Mouse (Mus musculus) bone marrow, adult 2 months (tissue): ENCODE measurements around the gene Tmem91. TPM values are rescaled to one million over a fixed set of nuclear protein-coding genes. Genes with fewer than 3 reads are reported as not detected.

ENCODE experiments used
- H3K27ac ChIP-seq: fragments of 200-500 bp; 2 replicates; pipeline ENCODE4 v1.5.1; 2012; ENCODE audit warnings: low read depth, mild to moderate bottlenecking, control low read depth, inconsistent platforms, low read length; ENCODE audit not compliant: control insufficient read depth, poor library complexity, insufficient read depth
- H3K4me1 ChIP-seq: fragments of 200-500 bp; 2 replicates; pipeline ENCODE4 v1.6.1; 2011; ENCODE audit warnings: low read length; ENCODE audit not compliant: control insufficient read depth, insufficient read depth
- H3K4me3 ChIP-seq: fragments of 200-500 bp; replicated peaks from 2 replicates; pipeline ENCODE3; 2011; ENCODE audit warnings: mild to moderate bottlenecking, low read depth, low read length, control low read depth; ENCODE audit not compliant: control insufficient read depth
- CTCF ChIP-seq: fragments of 200-500 bp; IDR thresholded peaks from 2 replicates; pipeline ENCODE4 v1.5.1; 2011; ENCODE audit warnings: low read length, control low read depth; ENCODE audit not compliant: control insufficient read depth, insufficient read depth
- POLR2A ChIP-seq: fragments of 200-500 bp; IDR thresholded peaks from 2 replicates; pipeline ENCODE4 v1.6.1; 2011; ENCODE audit warnings: low read depth, mild to moderate bottlenecking, control low read depth, low read length, borderline replicate concordance; ENCODE audit not compliant: control insufficient read depth
- WGBS: fragments of 180-500 bp; shearing (Covaris S2); methylation state at CpG from one replicate; pipeline ENCODE4 v1.1.7; 2018; 5-methylcytosine and 5-hydroxymethylcytosine counted together
- polyA plus RNA-seq: library from polyadenylated mRNA; stranded (reverse); fragments of >200 nt; gene quantifications from 2 replicates; pipeline ENCODE4 v1.2.4, GENCODE M21; 2011; ENCODE audit warnings: low replicate concordance; ENCODE audit not compliant: missing spikeins, insufficient read depth, insufficient read length

The Tmem91 gene
- polyA plus RNA-seq, 1 experiment = 2.9 TPM

DNA sequence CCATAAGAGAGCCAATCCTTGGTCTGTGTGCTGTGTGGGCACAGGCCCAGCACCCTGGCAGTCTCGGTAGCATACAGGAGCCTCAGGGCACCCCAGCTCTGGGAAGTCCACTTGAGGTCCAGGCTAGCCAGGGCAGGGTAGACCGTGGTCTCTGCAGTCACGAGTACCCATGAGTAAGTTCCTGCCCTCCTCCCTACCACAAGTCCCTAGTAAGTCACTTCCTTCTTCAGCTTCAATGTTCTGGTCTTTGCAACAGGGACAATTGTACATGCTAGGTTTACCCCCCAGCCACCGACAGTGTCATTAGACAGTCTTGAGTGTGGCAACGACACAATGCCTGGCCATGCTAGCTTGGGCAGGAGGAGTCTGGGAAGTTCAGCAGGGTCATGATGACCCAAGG is 42.3 kb downstream of the Tmem91 start:
- TF ChIP-seq POLR2A (peak; percentile 43; the same call in 1 of the 2 replicates), CTCF (no peak; the same call in 1 of the 2 replicates)
- WGBS = 6% methylated on average over 5 of the region's 5 CpGs
- H3K4me3 ChIP-seq = peak overlapping the region; percentile 6
- H3K27ac ChIP-seq = peak overlapping the region; percentile 87
- H3K4me1 ChIP-seq = peaks cover 16% of the 10 kb centered on the region

DNA sequence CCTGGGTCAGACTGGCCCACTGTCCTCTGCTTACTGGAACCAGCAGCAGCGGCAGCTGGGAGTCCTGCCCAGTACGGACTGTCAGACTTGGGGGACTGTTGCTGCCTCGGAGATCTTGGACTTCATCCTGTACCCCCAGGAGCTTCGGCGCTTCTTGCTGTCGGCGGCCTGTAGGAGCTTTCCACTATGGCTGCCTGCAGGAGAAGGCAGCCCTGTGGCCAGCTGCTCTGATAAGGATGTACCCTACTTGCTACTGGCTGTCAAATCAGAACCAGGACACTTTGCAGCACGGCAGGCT is 46.7 kb downstream of the Tmem91 start:
- 63% methylated on average over 8 of the region's 8 CpGs for WGBS
- peaks cover 11% of the 10 kb centered on the region for H3K4me1 ChIP-seq
- TF ChIP-seq POLR2A (no peak), CTCF (no peak)
- H3K4me3 ChIP-seq = peak overlapping the region; percentile 63
- 0 out of 2 replicates have a peak overlapping the region, but pooled peaks have one; percentile 40 for H3K27ac ChIP-seq

DNA sequence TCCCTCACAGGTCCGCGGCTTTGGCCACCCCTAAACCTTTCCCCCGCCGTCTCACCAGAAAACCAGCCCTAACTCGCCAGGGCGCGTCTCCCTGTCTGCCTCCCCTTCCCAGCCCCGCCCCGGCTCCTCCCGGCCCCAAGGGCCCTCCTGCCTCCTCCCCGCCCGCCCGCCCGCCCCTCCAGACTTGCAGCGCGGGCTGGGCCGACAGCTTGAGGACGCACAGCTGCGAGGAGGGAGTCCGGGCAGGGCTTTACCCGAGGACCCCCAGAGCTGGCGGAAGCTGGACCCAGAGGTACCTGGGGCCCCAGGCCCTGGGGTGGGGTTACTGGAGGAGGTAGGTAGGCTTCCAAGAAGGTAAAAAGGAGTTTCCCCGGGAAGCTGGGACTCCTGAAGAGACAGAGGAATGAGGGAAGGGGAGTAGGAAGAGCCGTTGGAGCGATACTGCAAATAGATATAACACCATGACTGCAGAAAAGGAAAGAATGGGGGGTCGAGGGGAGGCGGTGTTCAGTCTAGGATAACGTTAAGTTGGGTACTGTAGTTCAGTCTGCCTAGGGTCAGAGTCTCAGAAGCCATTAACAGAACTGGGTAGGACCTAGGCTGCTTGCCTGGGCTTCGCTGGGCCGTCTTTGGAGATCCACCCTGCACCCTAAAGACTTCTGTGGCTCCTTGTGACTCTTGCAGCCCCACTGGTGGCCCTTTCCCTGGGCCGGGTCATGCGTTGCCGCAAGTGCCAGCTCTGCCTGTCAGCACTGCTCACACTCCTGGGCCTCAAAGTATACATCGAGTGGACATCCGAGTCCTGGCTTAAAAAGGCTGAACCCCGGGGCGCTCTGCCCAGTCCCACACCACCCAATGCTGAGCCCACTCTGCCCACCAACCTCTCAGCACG is 47.3 kb downstream of the Tmem91 start:
- Histone ChIP-seq H3K27ac (peak overlapping the region; percentile 40), H3K4me3 (peak overlapping the region; percentile 63), H3K4me1 (peaks cover 6% of the 10 kb centered on the region)
- WGBS = 9% methylated on average over 38 of the region's 38 CpGs
- TF ChIP-seq POLR2A (peak; percentile 28; the same call in 1 of the 2 replicates), CTCF (peak; percentile 2; the same call in 1 of the 2 replicates)

DNA sequence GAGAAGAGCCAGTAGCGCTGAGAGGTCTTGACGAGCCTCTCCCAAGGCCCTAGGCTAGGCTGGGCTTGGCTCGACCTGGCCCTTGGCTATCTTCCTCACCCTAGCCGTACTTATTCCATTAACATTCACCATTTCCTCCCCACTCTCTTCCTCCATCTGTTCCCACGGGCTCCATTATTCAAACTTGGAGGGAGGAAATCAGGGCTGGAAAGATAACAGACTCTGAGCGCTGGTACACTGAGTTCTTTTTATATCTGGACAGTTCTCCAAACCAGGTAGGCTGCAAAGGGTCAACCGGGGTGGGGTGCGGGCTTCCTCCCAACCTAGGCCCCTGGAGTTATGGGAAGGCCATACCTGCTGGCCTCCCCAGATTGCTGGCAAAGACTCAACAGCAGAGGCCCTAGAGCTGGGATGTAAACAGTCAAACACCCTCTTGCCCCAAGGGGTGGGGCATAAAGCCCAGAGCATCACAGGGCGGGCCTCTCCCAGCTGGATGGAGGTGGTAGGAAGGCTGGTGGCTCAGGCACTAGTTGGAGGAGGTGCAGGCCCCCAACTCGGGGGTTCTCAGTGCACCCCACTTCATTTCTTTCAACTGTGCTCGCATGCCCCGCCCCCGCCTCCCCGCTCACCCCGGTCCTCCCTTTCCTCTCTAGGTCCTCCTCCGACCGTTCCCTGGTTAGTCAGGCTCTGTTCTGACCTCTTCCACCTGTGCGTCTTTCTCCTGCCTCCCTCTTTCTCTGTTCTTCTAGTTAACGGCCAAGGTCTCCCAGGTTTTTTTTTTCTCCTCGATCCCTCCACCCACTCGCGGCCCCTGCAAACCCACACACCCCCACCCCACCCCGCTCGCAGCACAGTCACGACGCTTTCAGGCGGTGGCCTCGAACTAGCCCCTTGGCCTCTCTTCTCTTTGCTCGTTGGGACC is 48.2 kb downstream of the Tmem91 start, which contains the start of gene B3gnt8:
Gene B3gnt8, plus strand, starts transcription at position 146 of the 922 bp plus-strand sequence.
- TF ChIP-seq CTCF (no peak), POLR2A (0 out of 2 replicates have a peak, but pooled peaks have one; percentile 23)
- Histone ChIP-seq H3K4me1 (peaks cover 2% of the 10 kb centered on the region; the same call in 1 of the 2 replicates), H3K27ac (peak within 1 kb of the TSS; percentile 40), H3K4me3 (peak within 1 kb of the TSS; percentile 63)
- 14% methylated on average over 29 of the region's 29 CpGs for WGBS

DNA sequence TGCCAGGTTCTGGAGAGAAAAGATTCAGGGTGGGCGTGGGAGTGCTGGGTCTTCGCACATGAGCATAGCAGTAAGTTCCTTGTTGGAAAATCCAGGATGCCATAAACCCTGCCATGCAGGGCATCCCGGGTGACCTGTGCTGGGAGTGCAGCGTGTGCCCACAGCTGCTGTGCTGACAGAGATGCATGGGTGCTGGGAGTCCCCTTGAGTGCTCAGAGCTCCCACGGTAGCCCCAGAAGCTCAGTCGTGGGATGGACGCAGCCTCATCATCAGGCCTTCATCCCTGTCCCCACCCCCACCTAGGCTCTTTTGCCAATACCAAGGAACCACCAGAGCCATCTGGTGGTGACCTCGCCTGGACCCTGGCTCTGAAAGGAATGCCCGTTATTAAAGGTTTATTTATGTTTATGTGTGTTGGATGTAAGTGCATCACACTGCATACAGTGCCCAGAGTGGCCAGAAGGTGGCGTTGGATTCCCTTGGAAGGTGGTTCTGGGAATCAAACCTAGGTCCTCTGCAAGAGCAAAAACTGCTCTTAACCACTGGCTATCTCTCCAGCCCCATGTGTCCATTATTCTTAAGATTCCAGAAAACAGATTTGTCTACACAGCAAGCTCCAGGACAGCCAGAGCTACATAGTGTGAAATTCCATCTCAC is 49.2 kb downstream of the Tmem91 start:
- Histone ChIP-seq H3K4me3 (no peak overlapping the region), H3K4me1 (no peaks in the 10 kb centered on the region; the same call in 1 of the 2 replicates), H3K27ac (no peak overlapping the region)
- 72% methylated on average over 10 of the region's 10 CpGs for WGBS
- TF ChIP-seq POLR2A (no peak), CTCF (peak; percentile 71)

DNA sequence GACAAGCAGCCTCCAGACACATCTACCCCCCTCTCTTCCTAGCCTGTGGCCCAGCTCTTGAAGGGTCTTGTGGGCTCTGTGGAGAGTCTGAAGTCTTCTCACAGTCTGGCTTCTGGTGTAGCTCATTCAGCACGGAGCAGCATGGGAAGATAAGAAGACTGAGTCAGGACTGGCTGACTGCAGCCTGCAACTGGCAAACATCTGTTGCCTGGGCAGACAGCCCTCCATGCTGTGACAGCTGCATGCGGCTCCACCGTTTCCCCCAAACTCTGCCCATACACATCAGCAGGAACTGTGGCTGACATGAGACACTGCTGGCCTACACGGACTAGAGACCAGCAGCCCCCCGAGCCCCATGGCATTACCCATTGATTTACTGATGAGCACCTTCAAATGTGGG is 50.1 kb downstream of the Tmem91 start:
- H3K4me3 ChIP-seq = no peak overlapping the region
- TF ChIP-seq POLR2A (no peak), CTCF (no peak)
- no peaks in the 10 kb centered on the region; the same call in 1 of the 2 replicates for H3K4me1 ChIP-seq
- 78% methylated on average over 5 of the region's 5 CpGs for WGBS
- peak overlapping the region; percentile 30; the same call in 1 of the 2 replicates for H3K27ac ChIP-seq

DNA sequence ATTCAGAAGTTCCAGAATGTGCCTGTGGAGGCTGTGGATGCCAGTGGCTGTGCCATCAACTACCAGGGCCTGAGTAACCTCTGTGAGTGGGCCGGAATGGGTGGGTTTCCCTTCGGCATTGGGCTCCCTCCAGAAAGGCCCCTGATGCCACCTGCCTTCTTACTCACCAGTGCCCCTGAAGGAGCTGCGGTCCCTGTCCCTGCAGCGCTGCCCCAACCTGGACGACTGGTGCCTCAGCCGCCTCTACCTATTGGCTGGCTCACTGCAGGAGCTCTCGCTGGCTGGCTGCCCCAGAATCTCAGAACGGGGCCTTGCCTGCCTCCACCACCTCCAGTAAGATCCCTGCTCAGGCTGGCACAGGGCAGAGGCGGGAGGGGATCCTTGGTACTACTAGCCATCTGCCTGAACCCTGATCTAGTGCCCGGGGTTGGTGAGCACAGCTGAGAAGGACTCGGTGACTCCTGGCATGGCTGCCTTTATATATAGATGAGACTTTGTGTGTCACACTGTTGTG is 51.1 kb downstream of the Tmem91 start:
- Histone ChIP-seq H3K27ac (no peak overlapping the region), H3K4me1 (no peaks in the 10 kb centered on the region; the same call in 1 of the 2 replicates), H3K4me3 (no peak overlapping the region)
- WGBS = 85% methylated on average over 11 of the region's 11 CpGs
- no peak for TF ChIP-seq CTCF
- TF ChIP-seq POLR2A = no peak
